Mouse (Mus musculus) spleen, postnatal 4 days (tissue): ENCODE measurements around the gene Psmd6.

Source experiments
- DNase-seq, 2 experiments: peaks; one replicate each; pipeline ENCODE4 v3.0.0; 2022; ENCODE audit warnings: low spot score in 2 of 2

Psmd6 gene

GRCm38 (mm10) chr14:14120230-14121096 lies at the start of gene Psmd6:
Psmd6 (minus strand) TSS chr14:14120984.
- DNase-seq, result peak; percentile 89 to 98

- DNase-seq, result no peak
These were observed 10.1 kb downstream of the Psmd6 start for GRCm38 (mm10) chr14:14110710-14111109.

GRCm38 (mm10) chr14:14104930-14105318 lies 15.9 kb downstream of the Psmd6 start:
- no peak for DNase-seq

GRCm38 (mm10) chr14:14104213-14104929 lies 16.4 kb downstream of the Psmd6 start:
- no peak for DNase-seq

GRCm38 (mm10) chr14:14101296-14101695 lies 19.5 kb downstream of the Psmd6 start:
- DNase-seq, result no peak

GRCm38 (mm10) chr14:14100773-14101280 lies 20.0 kb downstream of the Psmd6 start:
- no peak for DNase-seq

GRCm38 (mm10) chr14:14098330-14098980 lies 22.3 kb downstream of the Psmd6 start:
- DNase-seq, result peak; percentile 86 to 97

- no peak for DNase-seq
These were observed 30.2 kb downstream of the Psmd6 start for GRCm38 (mm10) chr14:14090571-14090970.

DNA sequence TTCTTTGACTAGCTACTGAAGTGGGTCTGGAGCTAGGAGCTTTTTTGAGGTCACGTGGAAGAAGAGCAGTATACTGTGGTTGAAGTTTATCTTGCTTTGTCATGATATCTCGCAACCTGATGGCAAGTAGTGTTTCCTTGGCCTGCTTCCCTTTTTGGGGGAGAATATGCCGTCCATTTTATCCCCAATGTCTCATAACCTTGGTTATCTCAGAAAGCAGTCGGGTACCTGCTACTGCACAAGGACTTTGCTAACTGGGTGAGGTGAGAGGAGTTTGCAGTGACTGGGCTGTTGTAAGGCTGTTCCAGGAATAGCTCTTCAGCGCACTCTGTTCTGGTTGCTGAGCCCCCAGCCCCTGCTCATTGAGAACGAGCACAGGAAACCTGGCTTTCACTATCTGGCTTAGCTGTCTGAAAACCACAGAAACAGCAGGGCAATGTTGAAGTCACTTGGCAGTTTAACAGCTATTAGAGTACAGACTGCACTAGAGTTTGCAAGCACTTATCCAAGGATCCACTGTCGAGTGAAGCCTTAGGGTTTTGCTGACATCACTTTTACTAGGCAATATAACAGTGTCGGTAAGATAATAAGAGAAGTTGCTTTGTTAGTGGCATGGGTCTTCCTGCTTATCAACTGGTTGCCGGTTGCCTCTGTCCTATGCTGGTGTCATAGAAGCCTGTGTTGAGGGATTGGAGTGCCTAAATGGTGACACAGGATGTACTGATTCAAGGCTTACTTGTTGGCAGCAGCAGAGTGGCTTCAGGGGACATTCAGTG lies 32.6 kb downstream of the Psmd6 start:
- DNase-seq, result no peak

GRCm38 (mm10) chr14:14087348-14087747 lies 33.4 kb downstream of the Psmd6 start:
- no peak for DNase-seq

GRCm38 (mm10) chr14:14086711-14087263 lies 34.0 kb downstream of the Psmd6 start:
- DNase-seq, result no peak

- no peak for DNase-seq
These were observed 37.0 kb downstream of the Psmd6 start for GRCm38 (mm10) chr14:14083811-14084210.

DNA sequence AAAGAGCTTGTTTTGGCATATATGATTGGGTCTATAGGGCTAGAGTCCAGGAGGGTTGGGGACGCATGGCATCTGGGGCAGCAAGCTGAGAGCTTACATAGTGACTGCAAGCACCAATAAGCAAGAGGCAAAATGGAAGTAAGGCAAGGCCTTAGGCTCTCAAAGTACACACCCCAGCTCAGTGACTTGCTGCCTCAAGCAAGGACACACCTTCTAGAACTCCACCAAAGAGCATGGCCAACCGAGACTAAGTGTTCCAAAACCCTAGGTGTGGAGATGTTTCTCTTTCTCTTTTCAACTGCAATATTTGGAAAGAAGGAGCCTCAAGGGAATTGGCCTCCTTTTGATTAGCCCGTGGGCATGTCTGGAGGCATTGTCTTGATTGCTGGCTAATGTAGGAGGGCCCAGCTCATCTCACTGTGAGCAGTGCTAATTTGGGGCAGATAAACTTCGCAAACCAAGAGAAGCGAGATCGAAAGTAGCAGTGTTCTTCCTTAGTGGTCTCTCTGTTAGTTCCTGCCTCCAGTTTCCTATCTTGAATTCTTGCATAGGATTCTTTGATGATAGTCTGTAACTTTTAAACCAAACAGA lies 40.1 kb downstream of the Psmd6 start:
- DNase-seq, result no peak

- no peak for DNase-seq
These were observed 49.3 kb downstream of the Psmd6 start for GRCm38 (mm10) chr14:14071456-14071855.

DNA sequence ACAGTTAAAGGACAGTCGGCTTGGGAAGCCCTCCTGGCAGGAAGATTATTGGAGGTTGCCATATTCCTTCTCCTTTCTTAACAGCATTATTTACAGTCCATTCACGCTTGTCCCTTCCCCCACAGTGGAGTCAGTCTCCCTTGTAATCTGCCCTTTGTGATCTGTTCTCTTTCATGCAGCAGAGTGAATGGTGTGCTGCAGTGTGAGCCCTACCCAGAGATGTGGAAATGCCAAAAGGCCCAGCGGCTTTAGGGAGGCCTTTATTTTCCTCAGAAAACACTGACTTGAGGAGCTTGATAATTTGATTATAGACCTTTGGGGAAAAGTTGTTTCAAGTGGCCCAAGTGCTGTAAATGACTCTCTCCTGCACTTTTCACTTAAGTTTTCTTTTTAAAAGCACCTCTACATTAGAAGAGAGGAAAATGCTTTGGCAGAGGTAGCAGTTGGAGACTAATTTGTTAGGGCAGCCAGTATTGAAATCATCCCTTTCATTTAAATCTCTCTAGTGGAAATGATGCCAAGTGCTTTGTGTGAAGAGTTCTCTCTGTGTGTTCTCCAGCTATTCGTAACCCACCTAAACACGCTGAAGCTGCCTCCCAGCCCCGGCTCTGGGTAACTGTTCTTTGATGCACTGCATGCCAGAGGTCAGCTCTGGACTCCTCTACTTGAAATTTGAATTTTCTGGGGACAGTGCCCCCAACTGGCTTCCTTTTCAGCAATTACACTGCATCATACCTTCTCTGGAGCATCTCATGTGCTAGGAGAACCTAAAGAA lies 50.1 kb downstream of the Psmd6 start:
- no peak for DNase-seq

DNA sequence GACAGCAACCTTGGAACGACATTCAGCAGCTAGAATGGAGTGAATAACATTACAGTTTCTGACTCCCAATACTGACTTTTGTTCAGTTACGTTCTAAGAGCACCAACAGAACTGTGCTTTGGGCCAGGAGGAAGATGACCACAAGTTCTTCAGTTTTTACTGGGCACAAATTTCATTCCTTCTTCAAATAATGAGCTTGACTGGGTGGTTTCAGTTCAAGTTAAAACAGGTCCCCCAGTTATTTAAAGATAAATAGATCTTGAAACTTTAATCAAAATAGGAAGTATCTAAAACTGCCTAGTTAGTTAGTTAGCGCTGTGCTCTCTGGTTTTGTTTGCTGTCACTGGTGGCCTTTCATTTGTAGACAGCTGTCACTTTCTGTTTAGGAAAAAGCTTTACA lies 52.2 kb downstream of the Psmd6 start:
- DNase-seq, result no peak

- DNase-seq, result peak in 1 of 2 experiments; percentile 65
These were observed 52.9 kb downstream of the Psmd6 start for GRCm38 (mm10) chr14:14067648-14068472.

- DNase-seq, result no peak
These were observed 54.5 kb downstream of the Psmd6 start for GRCm38 (mm10) chr14:14066241-14066640.

GRCm38 (mm10) chr14:14065142-14065498 lies 55.7 kb downstream of the Psmd6 start:
- DNase-seq, result no peak
